Mouse (Mus musculus): Measurements from ENCODE around the gene Gnas. TPM values are rescaled to one million over a fixed set of nuclear protein-coding genes. Genes with fewer than 3 reads are reported as not detected.

Gene Gnas
- polyA plus RNA-seq, 2 experiments: 286 to 302 TPM

DNA sequence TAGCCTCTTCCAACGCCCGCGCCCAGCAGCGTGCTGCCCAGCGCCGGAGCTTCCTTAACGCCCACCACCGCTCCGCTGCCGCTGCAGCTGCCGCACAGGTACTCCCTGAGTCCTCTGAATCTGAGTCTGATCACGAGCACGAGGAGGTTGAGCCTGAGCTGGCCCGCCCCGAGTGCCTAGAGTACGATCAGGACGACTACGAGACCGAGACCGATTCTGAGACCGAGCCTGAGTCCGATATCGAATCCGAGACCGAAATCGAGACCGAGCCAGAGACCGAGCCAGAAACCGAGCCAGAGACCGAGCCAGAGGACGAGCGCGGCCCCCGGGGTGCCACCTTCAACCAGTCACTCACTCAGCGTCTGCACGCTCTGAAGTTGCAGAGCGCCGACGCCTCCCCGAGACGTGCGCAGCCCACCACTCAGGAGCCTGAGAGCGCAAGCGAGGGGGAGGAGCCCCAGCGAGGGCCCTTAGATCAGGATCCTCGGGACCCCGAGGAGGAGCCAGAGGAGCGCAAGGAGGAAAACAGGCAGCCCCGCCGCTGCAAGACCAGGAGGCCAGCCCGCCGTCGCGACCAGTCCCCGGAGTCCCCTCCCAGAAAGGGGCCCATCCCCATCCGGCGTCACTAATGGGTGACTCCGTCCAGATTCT lies 812 bp downstream of the Gnas start:
- H3K4me3 ChIP-seq (ENCODE audit: insufficient read depth in 1 of 2, low read depth in 2 of 2, low read length in 2 of 2): 0 out of 4 replicates have a peak overlapping the region, but pooled peaks of 1 of the 2 experiments have one; percentile 2
- DNase-seq (ENCODE audit: low read depth in 3 of 3, low spot score in 3 of 3) (no peak), ATAC-seq (ENCODE audit: insufficient read depth) (no peak)
- H3K4me2 ChIP-seq (ENCODE audit: low read depth): peak overlapping the region; percentile 20; the same call in 1 of the 2 replicates
- peaks cover 21% of the 10 kb centered on the region for H3K36me3 ChIP-seq (replicated peaks; ENCODE audit: control insufficient read depth, insufficient read depth, low read depth)
- peaks cover 47% of the 10 kb centered on the region for H3K27me3 ChIP-seq (ENCODE audit: control insufficient read depth, insufficient read depth, low read length)
- TF ChIP-seq EP300 (IDR thresholded peaks at IDR 0.05; ENCODE audit: low read depth) (no peak), CTCF (IDR thresholded peaks at IDR 0.05; ENCODE audit: low read depth) (no peak)
- H3K4me1 ChIP-seq (replicated peaks; ENCODE audit: control insufficient read depth in 2 of 2, insufficient read depth in 2 of 2, low read length in 1 of 2): peaks cover 0 to 2% of the 10 kb centered on the region in 2 experiments; a peak in 1 of 4 replicates
- no peak overlapping the region for H3K9ac ChIP-seq (replicated peaks)
- WGBS (ENCODE audit: insufficient replicate concordance): 43% methylated on average over 58 of the region's 58 CpGs
- H3K9me3 ChIP-seq (ENCODE audit: control insufficient read depth, low read length): peaks cover 7% of the 10 kb centered on the region
- H3K27ac ChIP-seq: no peak overlapping the region

DNA sequence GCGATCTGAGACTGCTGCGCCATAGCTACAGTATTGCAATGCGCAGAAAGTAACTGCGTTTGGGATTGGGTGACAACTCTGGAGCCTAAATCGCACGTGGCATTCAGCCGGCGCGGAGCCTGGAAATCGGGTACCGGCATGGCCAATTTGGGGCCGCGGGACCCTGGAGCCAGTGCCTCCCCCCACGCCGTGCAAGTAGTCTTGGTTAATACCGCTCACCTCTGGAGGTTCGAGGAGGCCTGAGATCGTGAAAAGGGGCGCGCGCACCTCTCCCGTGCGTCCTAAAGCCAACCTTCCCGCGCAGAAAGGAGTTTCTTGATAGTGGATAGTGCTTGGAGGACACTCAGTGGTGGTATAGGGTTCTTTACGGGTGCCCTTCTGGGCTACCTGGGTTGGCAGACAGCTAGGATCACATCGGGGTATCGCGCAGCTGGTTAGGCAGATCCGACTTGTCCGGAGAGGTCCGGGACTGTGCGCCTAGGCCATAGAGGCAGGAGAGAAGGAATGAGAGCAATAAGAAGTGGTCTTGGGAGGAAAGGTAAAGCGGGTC lies 1.9 kb downstream of the Gnas start:
- peaks cover 7% of the 10 kb centered on the region for H3K9me3 ChIP-seq (ENCODE audit: control insufficient read depth, low read length)

DNA sequence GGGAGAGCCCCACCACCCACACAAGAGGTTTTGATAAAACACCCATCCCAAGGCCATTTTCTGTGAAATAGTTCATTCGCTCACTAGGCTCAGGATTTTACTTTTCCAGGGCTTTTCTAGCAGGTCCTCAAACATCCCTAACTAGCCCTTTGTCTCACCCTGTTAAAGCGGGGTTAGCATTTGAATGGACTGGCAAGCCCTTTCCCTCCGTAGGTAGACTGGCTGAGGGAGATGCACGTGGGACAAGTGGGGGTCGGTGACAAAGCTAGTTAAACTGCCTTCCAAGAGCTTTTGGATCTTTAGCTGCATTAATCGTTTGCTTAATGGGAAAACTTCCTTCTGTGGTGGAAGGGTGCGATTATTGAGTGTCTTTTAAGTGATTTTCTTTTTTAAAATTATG lies 3.8 kb downstream of the Gnas start:
- Histone ChIP-seq H3K27ac (no peak overlapping the region), H3K4me3 (ENCODE audit: insufficient read depth in 1 of 2, low read depth in 2 of 2, low read length in 2 of 2) (no peak overlapping the region), H3K4me1 (replicated peaks; ENCODE audit: control insufficient read depth in 2 of 2, insufficient read depth in 2 of 2, low read length in 1 of 2) (peaks cover 0 to 8% of the 10 kb centered on the region in 2 experiments; a peak in 2 of 4 replicates), H3K36me3 (replicated peaks; ENCODE audit: control insufficient read depth, insufficient read depth, low read depth) (peaks cover 21% of the 10 kb centered on the region), H3K4me2 (ENCODE audit: low read depth) (no peak overlapping the region), H3K9ac (replicated peaks) (no peak overlapping the region), H3K9me3 (ENCODE audit: control insufficient read depth, low read length) (peaks cover 7% of the 10 kb centered on the region), H3K27me3 (ENCODE audit: control insufficient read depth, insufficient read depth, low read length) (peaks cover 47% of the 10 kb centered on the region)
- no peak for ATAC-seq (ENCODE audit: insufficient read depth)
- WGBS (ENCODE audit: insufficient replicate concordance): 42% methylated on average over 7 of the region's 7 CpGs
- TF ChIP-seq EP300 (IDR thresholded peaks at IDR 0.05; ENCODE audit: low read depth): no peak
- TF ChIP-seq CTCF (IDR thresholded peaks at IDR 0.05; ENCODE audit: low read depth): no peak
- DNase-seq (ENCODE audit: low read depth in 3 of 3, low spot score in 3 of 3): no peak

More for the DNA sequence above, 1.9 kb downstream of the Gnas start:
- Histone ChIP-seq H3K27ac (no peak overlapping the region), H3K36me3 (replicated peaks; ENCODE audit: control insufficient read depth, insufficient read depth, low read depth) (peaks cover 21% of the 10 kb centered on the region), H3K9ac (replicated peaks) (no peak overlapping the region), H3K4me1 (replicated peaks; ENCODE audit: control insufficient read depth in 2 of 2, insufficient read depth in 2 of 2, low read length in 1 of 2) (peaks cover 0 to 2% of the 10 kb centered on the region in 2 experiments; a peak in 1 of 4 replicates), H3K4me2 (ENCODE audit: low read depth) (no peak overlapping the region), H3K4me3 (ENCODE audit: insufficient read depth in 1 of 2, low read depth in 2 of 2, low read length in 2 of 2) (no peak overlapping the region), H3K27me3 (ENCODE audit: control insufficient read depth, insufficient read depth, low read length) (peaks cover 47% of the 10 kb centered on the region)
- WGBS (ENCODE audit: insufficient replicate concordance): 48% methylated on average over 34 of the region's 34 CpGs
- DNase-seq (ENCODE audit: low read depth in 3 of 3, low spot score in 3 of 3) (no peak), ATAC-seq (ENCODE audit: insufficient read depth) (0 out of 2 replicates have a peak, but pooled peaks have one; percentile 12)
- no peak for TF ChIP-seq CTCF (IDR thresholded peaks at IDR 0.05; ENCODE audit: low read depth)
- TF ChIP-seq EP300 (IDR thresholded peaks at IDR 0.05; ENCODE audit: low read depth): no peak

DNA sequence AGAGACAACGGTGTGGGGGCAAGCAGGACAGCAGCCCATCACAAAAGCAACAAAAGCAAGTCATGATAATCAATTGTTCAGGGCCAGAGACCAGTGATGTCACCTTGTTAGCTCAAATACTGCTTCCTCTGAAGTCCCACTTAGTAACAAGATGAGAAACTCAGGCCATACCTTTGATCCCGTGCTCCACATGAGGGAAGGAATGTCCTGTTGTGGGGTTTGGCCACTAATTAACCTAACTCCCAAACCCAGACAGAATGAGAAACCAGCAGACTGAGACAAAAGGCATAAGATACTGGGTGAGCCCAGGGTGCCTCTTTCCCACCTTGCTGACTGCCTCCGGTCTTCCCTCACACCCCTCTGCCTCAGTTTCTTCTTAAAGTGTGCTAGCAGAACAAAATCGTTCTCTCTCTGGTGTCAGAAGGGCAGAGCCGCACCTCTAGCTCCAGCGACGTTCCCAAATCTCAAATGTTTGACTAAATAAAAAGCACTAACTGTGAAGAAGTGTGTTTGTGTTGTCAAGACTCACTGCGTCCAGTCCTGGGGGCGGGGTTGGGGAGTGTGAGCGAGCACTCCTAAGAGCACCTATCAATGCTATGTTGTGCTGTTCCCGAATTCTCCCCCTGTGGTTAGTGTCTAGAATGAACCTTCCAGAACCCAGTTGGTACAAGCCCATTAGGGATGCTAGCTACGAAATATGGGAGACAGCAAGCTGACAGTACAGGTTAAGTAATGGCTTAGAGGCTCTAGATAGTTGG lies 4.7 kb downstream of the Gnas start:
- ATAC-seq (ENCODE audit: insufficient read depth): no peak
- peaks cover 42% of the 10 kb centered on the region for H3K27me3 ChIP-seq (ENCODE audit: control insufficient read depth, insufficient read depth, low read length)
- H3K27ac ChIP-seq: no peak overlapping the region
- no peak overlapping the region for H3K9ac ChIP-seq (replicated peaks)
- no peak for TF ChIP-seq CTCF (IDR thresholded peaks at IDR 0.05; ENCODE audit: low read depth)
- TF ChIP-seq EP300 (IDR thresholded peaks at IDR 0.05; ENCODE audit: low read depth): no peak
- no peak for DNase-seq (ENCODE audit: low read depth in 3 of 3, low spot score in 3 of 3)
- H3K4me2 ChIP-seq (ENCODE audit: low read depth): no peak overlapping the region
- peaks cover 7% of the 10 kb centered on the region for H3K9me3 ChIP-seq (ENCODE audit: control insufficient read depth, low read length)
- peaks cover 0 to 10% of the 10 kb centered on the region in 2 experiments; a peak in 2 of 4 replicates for H3K4me1 ChIP-seq (replicated peaks; ENCODE audit: control insufficient read depth in 2 of 2, insufficient read depth in 2 of 2, low read length in 1 of 2)
- 47% methylated on average over 12 of the region's 12 CpGs for WGBS (ENCODE audit: insufficient replicate concordance)
- no peak overlapping the region for H3K4me3 ChIP-seq (ENCODE audit: insufficient read depth in 1 of 2, low read depth in 2 of 2, low read length in 2 of 2)
- peaks cover 21% of the 10 kb centered on the region for H3K36me3 ChIP-seq (replicated peaks; ENCODE audit: control insufficient read depth, insufficient read depth, low read depth)
